Mouse (Mus musculus): Measurements from ENCODE around the gene Smad1.

Smad1 gene

GRCm38 (mm10) chr8:79381771-79382170 lies 17.5 kb downstream of the Smad1 start:
- peak; percentile 34 for DNase-seq

GRCm38 (mm10) chr8:79380386-79380785 lies 18.9 kb downstream of the Smad1 start:
- no peak for DNase-seq

DNA sequence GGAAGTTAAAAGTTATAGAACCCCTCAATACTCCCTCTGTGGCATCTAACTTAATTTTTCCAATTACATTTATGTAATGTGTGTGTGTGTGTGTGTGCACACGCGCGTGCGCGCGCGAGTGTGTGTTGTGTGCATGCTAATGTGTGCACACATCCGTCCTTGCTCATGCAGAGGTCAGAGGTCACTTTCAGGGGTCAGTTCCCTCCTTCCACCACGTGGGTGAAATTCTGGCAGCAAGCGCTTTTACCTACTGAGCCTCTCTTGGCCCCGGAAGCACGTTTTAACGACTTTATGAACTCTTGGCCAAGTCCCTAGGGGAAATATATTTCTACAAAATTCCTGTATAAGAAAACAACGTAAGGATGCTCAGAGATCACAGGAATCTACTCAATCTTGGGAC lies 19.3 kb downstream of the Smad1 start:
- peak; percentile 17 for DNase-seq

DNA sequence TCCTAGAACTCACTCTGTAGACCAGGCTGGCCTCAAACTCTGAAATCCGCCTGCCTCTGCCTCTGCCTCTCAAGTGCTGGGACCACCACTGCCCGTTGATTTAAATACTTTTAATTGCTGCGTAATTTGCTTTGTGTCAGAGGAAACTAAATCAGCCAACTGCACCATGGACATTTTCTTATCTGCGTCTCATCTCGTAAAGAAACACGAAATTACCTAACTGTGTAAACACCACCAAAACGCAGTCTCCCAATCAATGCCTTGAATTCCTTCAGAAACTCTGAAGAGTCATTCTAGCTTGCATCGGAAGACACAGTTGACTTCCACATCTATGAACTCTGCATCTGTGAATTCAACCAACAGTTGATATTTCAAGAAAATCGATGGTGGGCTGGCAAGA lies 22.7 kb downstream of the Smad1 start:
- no peak for DNase-seq

GRCm38 (mm10) chr8:79375775-79376123 lies 23.6 kb downstream of the Smad1 start:
- no peak for DNase-seq

GRCm38 (mm10) chr8:79375074-79375774 lies 24.1 kb downstream of the Smad1 start:
- no peak for DNase-seq

DNA sequence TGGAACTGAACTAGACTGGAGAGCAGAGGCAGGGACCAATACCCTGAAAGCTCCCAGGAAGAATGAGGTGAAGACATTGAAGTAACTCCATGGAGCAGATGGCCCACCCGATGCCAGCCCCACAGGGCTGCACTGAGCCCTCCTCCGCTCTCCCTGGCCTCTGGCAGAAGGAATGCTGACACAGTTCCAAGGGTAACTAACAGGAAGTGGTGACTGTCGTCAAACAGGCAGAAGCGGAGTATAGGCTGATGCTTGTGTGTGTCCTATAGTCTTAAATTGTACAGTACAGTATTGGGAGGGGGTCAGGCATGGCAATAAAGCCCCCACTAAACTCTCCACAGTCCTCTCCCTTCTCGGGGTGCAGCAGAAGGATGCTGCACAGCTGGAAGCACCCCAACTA lies 24.9 kb downstream of the Smad1 start:
- no peak for DNase-seq

DNA sequence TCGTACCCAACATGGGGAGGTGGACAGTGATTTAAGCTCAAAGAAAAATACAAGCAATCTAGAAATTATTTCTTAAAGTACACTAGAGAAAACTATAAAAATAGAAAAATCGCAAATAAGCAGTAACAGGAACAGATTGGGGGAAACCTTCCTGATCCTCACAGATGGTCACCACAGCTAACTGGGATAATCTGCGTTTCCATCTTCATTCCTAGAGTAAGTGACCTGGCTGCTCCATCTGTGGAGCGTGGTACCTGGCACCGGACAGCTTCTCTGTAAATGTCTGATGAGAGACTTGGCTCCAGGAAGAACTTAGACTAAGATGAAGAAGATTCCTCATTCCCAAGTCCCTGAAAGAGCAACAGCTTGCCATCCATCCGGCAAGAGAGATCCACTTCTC lies 25.8 kb downstream of the Smad1 start:
- no peak for DNase-seq

DNA sequence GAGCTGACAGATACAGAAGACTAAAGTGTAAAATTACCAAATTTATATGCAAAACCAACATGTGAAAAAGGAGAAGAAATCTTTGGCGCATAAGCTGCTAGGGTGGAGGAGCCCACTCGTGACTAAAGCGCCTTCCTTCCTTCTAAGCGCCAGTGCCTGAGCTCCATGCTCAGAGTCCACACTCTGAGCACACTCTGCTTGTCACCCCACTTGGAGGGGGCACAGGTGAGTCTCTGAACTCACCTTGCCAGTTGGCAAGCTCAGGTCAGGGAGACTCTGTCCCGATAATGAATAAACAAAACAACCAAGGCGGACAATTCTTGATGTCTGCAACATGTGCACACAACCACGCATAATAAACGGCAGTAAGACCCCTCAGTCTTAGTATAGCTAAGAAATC lies 26.4 kb downstream of the Smad1 start:
- no peak for DNase-seq

GRCm38 (mm10) chr8:79372521-79372920 lies 26.8 kb downstream of the Smad1 start:
- DNase-seq, result no peak

DNA sequence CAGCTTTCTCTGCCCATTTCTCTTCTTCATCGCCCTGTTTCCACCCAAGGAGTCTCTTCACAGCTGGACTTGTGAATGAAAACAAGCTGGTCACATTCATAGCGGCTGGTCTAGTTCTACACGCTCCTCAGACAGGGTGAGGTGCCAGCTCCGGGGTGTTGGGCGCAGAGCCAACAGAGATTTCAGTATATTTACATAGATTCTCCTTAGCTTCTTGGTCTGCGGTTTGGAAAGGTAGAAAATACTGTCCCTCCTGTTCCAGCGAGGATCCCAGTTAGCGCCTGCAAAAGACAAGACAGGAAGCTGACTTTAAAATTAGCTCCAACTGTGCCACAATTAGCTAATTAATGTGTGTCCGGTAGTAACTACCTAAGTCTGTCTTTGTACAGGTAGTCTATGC lies 27.2 kb downstream of the Smad1 start:
- no peak for DNase-seq

- DNase-seq, result no peak
Measured at GRCm38 (mm10) chr8:79370646-79371290, 28.6 kb downstream of the Smad1 start.

GRCm38 (mm10) chr8:79369163-79369562 lies 30.2 kb downstream of the Smad1 start:
- no peak for DNase-seq

DNA sequence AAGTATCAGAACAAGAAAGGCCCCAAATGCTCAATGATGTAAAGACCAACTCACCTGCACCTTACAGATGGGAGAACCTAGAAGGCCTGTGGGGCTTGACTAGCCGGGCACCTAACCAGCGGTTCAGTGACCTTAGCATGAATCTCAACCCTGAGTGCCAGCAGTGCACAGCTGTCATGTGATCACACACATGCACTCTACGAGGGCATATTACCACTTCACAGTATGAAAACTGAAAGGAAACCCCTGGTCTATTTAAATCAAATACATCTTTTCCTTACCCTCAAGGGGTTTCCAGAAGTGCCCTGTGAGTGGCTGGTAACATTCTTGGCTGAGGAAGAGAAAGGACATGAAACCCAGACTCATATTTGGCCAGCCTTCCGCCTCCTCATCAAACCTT lies 31.4 kb downstream of the Smad1 start:
- no peak for DNase-seq

GRCm38 (mm10) chr8:79367350-79367749 lies 32.0 kb downstream of the Smad1 start:
- no peak for DNase-seq

DNA sequence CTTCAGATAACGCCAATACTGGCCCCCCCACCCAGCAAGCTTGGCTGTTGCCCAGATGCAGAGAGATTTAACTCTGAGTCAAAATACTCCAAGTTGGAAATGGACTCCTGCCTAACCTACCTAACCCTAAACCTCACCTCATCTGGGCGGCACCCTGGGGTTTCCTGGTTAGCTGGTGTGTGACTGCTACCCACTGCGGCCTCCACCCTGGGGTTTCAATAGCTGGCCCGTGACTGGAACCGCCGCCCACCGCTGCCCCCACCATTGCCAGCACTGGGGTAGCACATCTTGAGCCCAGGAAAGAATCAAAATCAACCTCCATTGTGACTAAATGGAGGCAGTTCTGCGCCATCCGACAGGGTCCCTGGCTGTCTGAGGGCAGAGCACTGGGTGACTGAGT lies 33.1 kb downstream of the Smad1 start:
- no peak for DNase-seq

GRCm38 (mm10) chr8:79365707-79366106 lies 33.6 kb downstream of the Smad1 start:
- no peak for DNase-seq

DNA sequence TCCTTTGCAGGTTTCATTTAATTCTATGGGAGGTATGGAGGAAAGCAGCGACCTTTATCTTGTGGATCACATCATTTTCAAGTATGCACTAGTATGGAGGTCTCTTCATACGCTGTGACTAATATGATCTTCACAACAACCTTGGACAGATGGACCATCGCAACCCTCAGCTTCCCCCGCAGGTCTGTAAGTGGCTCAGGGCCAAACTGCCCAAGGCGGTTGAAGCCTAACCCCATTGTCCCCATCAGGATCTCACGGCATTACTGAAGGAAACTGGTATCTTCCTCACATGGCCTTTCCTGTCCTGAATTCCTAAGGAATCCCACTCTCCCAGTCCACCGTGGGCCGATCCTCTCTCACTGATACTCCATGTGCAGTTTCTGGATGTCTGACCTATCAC lies 34.5 kb downstream of the Smad1 start:
- no peak for DNase-seq

DNA sequence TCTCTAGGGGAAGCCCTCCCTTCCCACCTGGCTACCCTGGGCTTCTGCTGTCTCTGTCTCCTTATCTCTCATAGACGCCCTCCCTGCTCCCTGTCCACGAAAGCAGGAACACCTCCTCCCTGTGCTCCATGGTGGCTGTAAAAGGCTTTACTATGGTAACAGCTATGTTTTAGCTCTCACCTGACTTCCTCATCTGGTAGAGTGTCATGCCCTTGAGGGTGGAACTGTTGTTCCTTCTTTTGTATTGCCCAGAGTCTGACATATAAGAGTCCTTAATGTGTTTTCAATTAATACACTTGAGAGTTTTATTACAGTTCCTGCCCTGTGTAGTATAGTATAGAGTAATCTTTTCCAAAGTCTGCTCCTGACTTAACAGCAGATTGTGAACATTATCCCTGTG lies 36.9 kb downstream of the Smad1 start:
- no peak for DNase-seq

GRCm38 (mm10) chr8:79360774-79361527 lies 38.4 kb downstream of the Smad1 start:
- DNase-seq, result no peak

DNA sequence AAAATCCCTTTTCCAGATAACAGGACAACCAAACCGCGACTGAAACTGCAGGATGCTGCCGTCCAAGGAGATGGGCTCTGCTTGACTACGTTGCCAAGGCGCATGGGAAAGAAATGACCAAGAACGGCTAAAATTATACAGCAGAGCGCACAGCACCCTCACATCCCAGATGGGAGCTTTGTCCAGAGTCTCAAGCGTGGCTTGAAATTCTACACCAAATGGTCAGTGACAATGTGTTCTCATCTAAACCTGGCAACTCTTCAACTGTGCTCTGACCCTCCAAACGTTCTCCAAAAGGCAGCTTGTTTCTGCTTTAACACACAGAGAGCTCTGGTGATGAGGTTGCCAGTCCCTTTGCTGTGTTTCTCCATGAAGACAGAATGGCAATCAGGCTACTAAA lies 39.0 kb downstream of the Smad1 start:
- no peak for DNase-seq

GRCm38 (mm10) chr8:79355721-79356434 lies 43.4 kb downstream of the Smad1 start:
- DNase-seq, result peak; percentile 13

DNA sequence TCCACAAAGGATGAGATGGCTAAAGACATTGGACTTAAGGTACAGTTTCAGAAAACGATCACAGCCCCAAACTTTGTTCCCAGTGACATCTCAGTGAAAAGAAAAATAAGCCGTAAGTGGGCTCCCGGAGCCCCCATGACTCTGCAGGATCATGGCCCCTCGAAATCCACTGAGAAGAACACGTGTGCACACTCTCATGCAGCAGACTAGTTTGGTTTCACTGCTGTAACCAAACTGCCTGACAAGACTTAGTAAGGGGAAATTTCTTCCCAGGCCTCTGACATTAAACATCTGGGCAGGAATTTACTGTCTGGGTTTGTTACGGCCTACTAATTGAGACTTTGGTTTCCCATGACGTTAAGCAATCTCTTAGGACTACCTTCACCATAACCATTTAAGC lies 45.3 kb downstream of the Smad1 start:
- DNase-seq, result no peak

DNA sequence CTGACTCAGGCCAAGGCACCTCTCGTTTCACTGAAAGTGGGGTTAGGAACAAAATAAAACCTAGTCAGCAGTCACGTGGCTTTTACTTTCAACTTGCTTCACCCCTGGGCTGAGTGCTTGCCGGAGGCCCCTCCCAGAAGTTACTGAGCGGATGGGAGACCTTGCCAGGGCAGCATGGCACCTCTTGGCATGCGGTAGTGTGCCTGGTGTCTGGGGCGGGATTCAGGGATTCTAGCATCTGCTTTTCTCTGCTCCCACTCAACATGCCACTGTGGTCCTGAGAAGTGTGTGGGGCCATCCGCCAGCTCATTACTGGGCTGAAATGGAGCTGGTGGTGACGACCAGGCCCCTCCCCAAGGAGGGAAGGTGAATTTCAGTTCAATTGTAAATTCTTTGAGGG lies 47.4 kb downstream of the Smad1 start:
- DNase-seq, result no peak
